Mouse (Mus musculus): ENCODE results near the gene Rab21.

GRCm38 (mm10) chr10:115342771-115343425 lies 27.5 kb upstream of the Rab21 start:
- TF ChIP-seq CTCF (IDR thresholded peaks at IDR 0.05; ENCODE audit: borderline replicate concordance, extremely low read depth, insufficient read depth, insufficient read length) (no peak), POLR2A (IDR thresholded peaks at IDR 0.05; ENCODE audit: borderline replicate concordance, extremely low read depth, insufficient read depth, insufficient read length, poor library complexity, severe bottlenecking) (no peak)

Measured in brain, embryonic 14.5 days (tissue).